Mouse (Mus musculus) liver, embryonic 14.5 days (tissue): ENCODE results near the gene Trem3.

ENCODE experiments used
- CTCF ChIP-seq: IDR thresholded peaks from 2 replicates; pipeline ENCODE4 v1.5.1; 2016; ENCODE audit warnings: antibody characterized with exemption, low read depth, control low read depth
- EP300 ChIP-seq: IDR thresholded peaks from 2 replicates; pipeline ENCODE4 v1.6.1; 2016; ENCODE audit warnings: antibody characterized with exemption, low read depth

DNA sequence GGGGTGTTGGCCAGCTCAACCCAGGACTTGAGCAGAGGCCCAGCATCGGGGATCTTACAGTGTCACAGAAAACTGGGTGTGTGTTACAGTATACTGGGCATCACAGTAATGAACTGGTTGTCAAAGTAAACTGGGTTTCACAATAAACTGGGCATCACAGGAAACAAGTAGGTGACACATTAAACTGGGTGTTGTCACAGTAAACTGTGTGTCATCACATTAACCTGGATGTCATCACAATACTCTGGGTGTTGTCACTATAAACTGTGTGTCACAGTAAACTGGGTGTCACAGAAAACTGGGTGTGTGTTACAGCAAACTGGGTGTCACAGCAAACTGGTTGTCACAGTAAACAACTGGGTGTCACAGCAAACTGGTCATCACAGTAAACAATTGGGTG, 32.1 kb upstream of the Trem3 start:
- TF ChIP-seq CTCF, result no peak
- no peak for TF ChIP-seq EP300
